Mouse (Mus musculus) frontal cortex, postnatal 36 days (tissue): ENCODE measurements around the gene Clec11a.

Experiments used
- DNase-seq, 2 experiments: peaks; one replicate each; pipeline ENCODE4 v3.0.0; 2022; ENCODE audit warnings: low spot score in 2 of 2

The Clec11a gene

GRCm38 (mm10) chr7:44280959-44281358, 25.7 kb downstream of the Clec11a start:
- DNase-seq: no peak

DNA sequence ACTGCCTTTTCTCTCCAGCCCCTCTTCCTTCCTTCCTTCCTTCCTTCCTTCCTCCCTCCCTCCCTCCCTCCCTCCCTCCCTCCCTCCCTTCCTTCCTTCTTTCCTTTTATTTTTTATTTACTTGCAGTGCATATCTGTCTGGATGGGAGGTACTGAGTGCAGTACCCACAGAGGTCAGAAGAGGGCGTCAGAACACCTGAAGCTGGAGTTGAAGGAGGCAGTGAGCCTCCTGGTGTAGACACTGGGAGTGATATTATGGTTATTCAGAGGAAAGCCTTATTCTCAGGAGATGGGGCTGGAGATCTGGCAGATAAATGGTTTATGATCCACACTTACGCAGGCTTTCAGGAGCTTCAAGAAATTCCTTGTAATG, 29.5 kb downstream of the Clec11a start:
- peak; percentile 54 to 71 for DNase-seq

DNA sequence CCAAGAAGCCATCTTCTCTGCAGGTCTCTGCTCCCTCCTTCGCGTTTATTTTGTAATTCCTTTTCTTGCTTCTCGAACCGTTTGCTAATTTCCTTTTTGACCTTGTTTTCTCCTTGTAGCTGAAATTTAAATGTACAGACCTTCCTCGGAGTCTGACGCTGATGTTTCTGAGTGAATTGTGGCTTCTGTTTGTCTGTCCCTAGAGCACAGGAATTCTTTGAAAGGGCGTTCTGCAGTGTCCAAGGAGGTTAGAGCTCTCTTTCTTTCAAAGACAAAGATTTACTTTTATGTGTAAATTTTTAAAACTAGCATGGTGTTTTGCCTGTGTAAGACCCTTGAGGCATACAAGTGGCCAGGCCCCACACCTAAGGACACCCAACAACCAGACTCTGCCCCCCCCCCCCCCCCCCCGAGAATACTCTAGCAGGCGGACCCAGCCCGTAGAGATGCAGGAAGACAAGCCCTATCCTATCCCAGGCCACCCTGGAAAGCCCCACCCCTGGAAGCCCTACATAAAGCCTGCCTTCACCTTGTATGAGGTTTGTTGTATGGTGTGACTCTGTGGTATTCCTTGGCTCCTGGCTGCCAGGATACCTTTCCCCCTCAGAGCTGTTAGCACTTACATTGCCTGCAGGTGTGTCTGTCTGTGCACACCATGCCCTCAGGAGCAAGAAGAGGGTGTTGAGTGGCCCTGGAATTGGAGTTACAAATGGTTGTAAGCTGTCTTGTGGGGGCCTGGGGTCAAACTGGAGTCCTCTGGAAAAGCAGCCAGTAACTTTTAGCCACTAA, 30.0 kb downstream of the Clec11a start:
- no peak for DNase-seq

DNA sequence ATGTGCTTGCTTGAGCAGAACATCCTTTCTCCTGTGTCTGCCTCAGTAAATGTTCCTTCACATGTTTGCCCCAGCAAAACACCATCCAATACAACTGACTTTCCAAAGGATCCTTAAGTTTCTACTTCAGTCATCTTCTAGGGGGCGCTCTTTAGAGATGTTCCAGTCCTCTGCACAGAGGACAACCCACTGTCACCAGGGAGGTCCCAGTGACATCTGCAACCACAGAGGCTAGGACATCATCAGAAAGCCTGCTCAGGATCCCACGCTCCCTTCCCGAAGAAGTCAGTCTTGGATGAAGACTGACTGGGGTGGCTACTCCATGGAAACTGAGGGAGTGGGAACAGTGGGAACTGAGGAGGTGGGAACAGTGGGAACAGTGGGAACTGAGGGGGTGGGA, 31.2 kb downstream of the Clec11a start:
- no peak for DNase-seq

DNA sequence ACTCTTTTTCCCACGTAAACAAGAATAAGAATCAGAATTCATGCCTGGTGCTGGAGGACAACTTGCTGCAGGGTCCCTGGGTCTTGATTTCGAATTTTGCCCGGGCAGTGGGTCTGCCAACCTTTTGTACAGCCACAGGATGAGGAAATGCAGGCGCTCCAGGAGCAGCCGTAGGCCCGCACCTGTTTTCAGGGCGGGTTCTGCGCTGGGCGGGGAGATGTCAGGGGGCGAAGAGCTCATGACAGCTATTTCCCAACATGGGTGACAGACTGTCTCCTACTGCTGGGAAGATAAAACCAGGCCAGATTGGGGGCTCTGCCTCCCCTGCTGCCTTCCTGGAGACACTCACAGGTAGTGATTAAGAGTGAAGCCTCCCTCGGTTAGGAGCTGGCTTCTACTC, 32.6 kb downstream of the Clec11a start:
- no peak for DNase-seq

GRCm38 (mm10) chr7:44273446-44273845, 33.3 kb downstream of the Clec11a start:
- DNase-seq: no peak

- no peak for DNase-seq
These were observed 34.2 kb downstream of the Clec11a start for GRCm38 (mm10) chr7:44272546-44272945.

- DNase-seq: no peak
These were observed 35.4 kb downstream of the Clec11a start for GRCm38 (mm10) chr7:44271309-44271708.

- no peak for DNase-seq
These were observed 37.3 kb downstream of the Clec11a start for GRCm38 (mm10) chr7:44269397-44269796.

- DNase-seq: no peak
These were observed 38.6 kb downstream of the Clec11a start for GRCm38 (mm10) chr7:44268117-44268516.

DNA sequence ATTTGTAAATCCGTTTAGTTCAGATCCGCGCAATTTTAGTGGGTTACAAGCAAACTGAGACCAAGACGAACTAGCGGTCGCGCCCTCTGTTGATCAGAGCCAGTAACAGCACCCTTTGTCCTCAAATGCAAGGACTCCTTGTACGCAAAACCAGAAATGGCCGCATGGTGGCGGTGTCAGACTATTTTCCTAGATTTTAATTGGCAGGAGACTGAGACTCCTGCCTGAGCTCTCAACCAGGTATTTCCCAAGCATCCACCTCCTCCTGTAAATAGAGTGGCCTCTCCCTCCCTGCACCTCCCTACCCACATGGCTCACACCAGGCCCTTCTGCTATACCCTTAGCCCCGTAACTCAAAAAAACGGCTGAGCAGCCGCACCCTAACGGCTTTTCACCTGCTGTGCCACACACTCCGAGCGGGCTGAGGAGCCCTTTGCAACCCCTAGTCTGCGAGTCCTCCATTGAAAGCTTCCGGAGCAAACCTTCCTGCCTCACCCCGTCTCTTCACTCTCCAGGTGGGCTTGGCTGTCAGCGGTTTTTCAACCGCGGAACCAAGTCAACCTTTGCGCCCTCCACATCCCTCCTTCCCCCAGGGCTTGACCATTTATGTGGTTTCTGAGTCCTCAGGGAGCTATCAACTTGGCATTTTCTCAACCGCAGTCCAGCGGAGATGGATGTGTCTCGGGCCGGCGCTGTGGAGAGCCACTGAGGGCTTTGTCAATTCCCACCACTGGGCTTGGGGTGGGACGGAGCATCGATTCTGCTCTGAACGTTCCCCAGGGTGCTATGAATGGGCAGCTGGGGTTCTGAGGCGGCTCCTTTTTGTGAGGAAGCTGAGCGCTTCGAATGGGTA, 43.7 kb downstream of the Clec11a start:
- DNase-seq: peak; percentile 99

GRCm38 (mm10) chr7:44261147-44261546, 45.6 kb downstream of the Clec11a start, which contains the start of gene Gm15517:
Gene Gm15517 (plus strand): TSS chr7:44261447.
- DNase-seq: no peak

DNA sequence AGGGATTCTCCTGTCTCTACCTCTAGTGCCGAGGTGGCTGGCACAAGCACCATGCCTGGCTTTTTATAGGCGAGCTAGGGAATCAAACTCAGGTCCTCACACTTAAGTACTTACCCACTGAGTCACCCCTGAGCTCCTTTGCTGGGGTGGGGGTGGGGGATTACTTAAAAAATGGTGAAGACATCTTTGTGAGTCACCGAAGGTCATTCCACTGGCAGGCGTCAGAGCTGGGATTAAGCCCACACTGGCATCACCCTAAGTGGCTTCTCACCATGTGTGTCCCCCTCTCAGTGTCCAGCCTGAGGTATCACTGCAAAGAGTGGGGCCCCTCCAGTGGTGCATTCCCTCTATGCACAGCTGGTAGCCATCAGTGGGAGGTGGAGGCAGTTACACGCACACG, 46.3 kb downstream of the Clec11a start:
- DNase-seq: no peak

- DNase-seq: no peak
These were observed 49.4 kb downstream of the Clec11a start, which contains the start of gene Acp4 for GRCm38 (mm10) chr7:44257278-44257677. Gene Acp4 (minus strand): TSS chr7:44257378.

- no peak for DNase-seq
These were observed 51.8 kb downstream of the Clec11a start for GRCm38 (mm10) chr7:44254930-44255329.

DNA sequence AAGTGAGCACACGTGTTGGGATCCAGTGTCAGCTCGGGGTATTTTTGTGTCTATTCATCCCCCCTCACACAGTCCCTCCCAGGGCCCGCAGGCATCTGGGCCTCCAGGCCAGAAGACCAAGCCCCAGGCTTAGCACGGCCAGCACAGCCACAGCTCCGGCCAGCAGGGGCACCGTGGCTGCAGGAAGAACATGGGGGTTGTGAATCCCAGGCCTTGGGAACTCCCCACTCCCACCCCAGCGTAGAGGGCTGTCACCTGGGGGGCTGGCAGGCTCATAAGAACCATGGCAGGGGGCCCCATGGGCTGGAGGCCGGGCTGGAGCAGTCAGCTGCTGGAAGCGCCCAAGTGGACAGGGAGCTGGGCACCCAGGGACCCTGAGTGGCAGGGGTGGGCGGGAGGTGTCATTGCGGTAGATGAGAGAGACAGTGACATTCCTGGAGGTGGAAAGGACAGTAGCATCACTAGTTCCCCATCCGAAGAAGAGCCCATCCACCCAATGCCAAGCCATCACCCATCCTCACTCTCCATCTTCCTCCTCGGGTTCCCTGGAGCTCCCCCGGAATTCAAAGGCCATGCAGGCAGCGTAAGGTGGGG, 53.6 kb downstream of the Clec11a start:
- no peak for DNase-seq
